Mouse (Mus musculus): ENCODE measurements around the gene Cd47. TPM values are rescaled to one million over a fixed set of nuclear protein-coding genes. Genes with fewer than 3 reads are reported as not detected.

The Cd47 gene
- total and polyA plus RNA-seq, 3 experiments = 102 to 277 (median 142) TPM

- no peak overlapping the region for H3K4me2 ChIP-seq (ENCODE audit: insufficient read depth, low read depth, poor library complexity, severe bottlenecking)
- H3K9ac ChIP-seq (ENCODE audit: insufficient read depth, low read depth) = no peak overlapping the region
- dilution Hi-C loops (cut with MboI; ENCODE audit: extremely low pct_ligation_motif_present, extremely low pct_unique_long_range_greater_than_20kb, low sequenced_read_pairs) (no loop called here), in situ Hi-C loops (cut with MboI; ENCODE audit: low pct_ligation_motif_present, low pct_unique_long_range_greater_than_20kb, low sequenced_read_pairs) (no loop called here)
- peaks cover 30 to 66% of the 10 kb centered on the region in 2 experiments for H3K36me3 ChIP-seq (replicated peaks in 1 of 2; ENCODE audit: control insufficient read depth in 1 of 2, insufficient read depth in 1 of 2, low read length in 1 of 2)
- peaks cover 62% of the 10 kb centered on the region for H3K79me2 ChIP-seq (replicated peaks; ENCODE audit: control insufficient read depth, extremely low read depth, insufficient read depth, poor library complexity, severe bottlenecking)
- no peak overlapping the region for H3K27ac ChIP-seq (ENCODE audit: insufficient read depth, low read depth)
- no peak overlapping the region for H3K4me3 ChIP-seq (replicated peaks in 1 of 3; ENCODE audit: low read depth in 2 of 3, low read length in 2 of 3, poor library complexity in 1 of 3)
- peaks cover 10 to 47% of the 10 kb centered on the region in 2 experiments for H3K4me1 ChIP-seq (ENCODE audit: control insufficient read depth in 1 of 2, insufficient read depth in 2 of 2)
- no peaks in the 10 kb centered on the region for H3K9me3 ChIP-seq (replicated peaks; ENCODE audit: low read length)
- no peaks in the 10 kb centered on the region for H3K27me3 ChIP-seq (replicated peaks)
- DNase-seq (ENCODE audit: extremely low read depth) = no peak
- TF ChIP-seq RCOR1 (conservative IDR thresholded peaks at IDR 0.05; ENCODE audit: low read depth, low read length) (no peak), IRF4 (IDR thresholded peaks at IDR 0.05; ENCODE audit: low read depth, low read length) (no peak), KAT2A (IDR thresholded peaks at IDR 0.05; ENCODE audit: insufficient replicate concordance, low read length) (no peak), NELFE (IDR thresholded peaks at IDR 0.05; ENCODE audit: low read depth, low read length) (no peak), HCFC1 (IDR thresholded peaks at IDR 0.05; ENCODE audit: low read depth, low read length) (no peak), ETS1 (conservative IDR thresholded peaks at IDR 0.05; ENCODE audit: low read depth, low read length) (no peak), MEF2A (IDR thresholded peaks at IDR 0.05; ENCODE audit: borderline replicate concordance, low read depth, low read length) (no peak), MYC (IDR thresholded peaks at IDR 0.05; ENCODE audit: low read depth, low read length) (no peak)
Measured at GRCm38 (mm10) chr16:49873918-49874317, 73.6 kb downstream of the Cd47 start.

GRCm38 (mm10) chr16:49874546-49874945 lies 74.2 kb downstream of the Cd47 start:
- peaks cover 10 to 49% of the 10 kb centered on the region in 2 experiments for H3K4me1 ChIP-seq (ENCODE audit: control insufficient read depth in 1 of 2, insufficient read depth in 2 of 2)
- H3K79me2 ChIP-seq (replicated peaks; ENCODE audit: control insufficient read depth, extremely low read depth, insufficient read depth, poor library complexity, severe bottlenecking) = peaks cover 58% of the 10 kb centered on the region
- no peak overlapping the region for H3K27ac ChIP-seq (ENCODE audit: insufficient read depth, low read depth)
- H3K4me3 ChIP-seq (replicated peaks in 1 of 3; ENCODE audit: low read depth in 2 of 3, low read length in 2 of 3, poor library complexity in 1 of 3) = no peak overlapping the region
- peaks cover 26 to 64% of the 10 kb centered on the region in 2 experiments for H3K36me3 ChIP-seq (replicated peaks in 1 of 2; ENCODE audit: control insufficient read depth in 1 of 2, insufficient read depth in 1 of 2, low read length in 1 of 2)
- in situ Hi-C loops (cut with MboI; ENCODE audit: low pct_ligation_motif_present, low pct_unique_long_range_greater_than_20kb, low sequenced_read_pairs) = no loop called here
- H3K9ac ChIP-seq (ENCODE audit: insufficient read depth, low read depth) = no peak overlapping the region
- dilution Hi-C loops (cut with MboI; ENCODE audit: extremely low pct_ligation_motif_present, extremely low pct_unique_long_range_greater_than_20kb, low sequenced_read_pairs) = no loop called here
- H3K4me2 ChIP-seq (ENCODE audit: insufficient read depth, low read depth, poor library complexity, severe bottlenecking) = no peak overlapping the region
- no peaks in the 10 kb centered on the region for H3K27me3 ChIP-seq (replicated peaks)
- TF ChIP-seq UBTF (IDR thresholded peaks at IDR 0.05; ENCODE audit: low read depth, low read length) (no peak), SIN3A (IDR thresholded peaks at IDR 0.05; ENCODE audit: low read length) (no peak), JUN (IDR thresholded peaks at IDR 0.05; ENCODE audit: insufficient read depth, low read depth, low read length) (no peak), MAZ (IDR thresholded peaks at IDR 0.05; ENCODE audit: low read depth, low read length) (no peak), E2F4 (IDR thresholded peaks at IDR 0.05; ENCODE audit: insufficient replicate concordance, low read depth, low read length) (no peak)
- no peak for DNase-seq (ENCODE audit: extremely low read depth)
- H3K9me3 ChIP-seq (replicated peaks; ENCODE audit: low read length) = no peaks in the 10 kb centered on the region
